Mouse (Mus musculus) limb, embryonic 13.5 days (tissue): ENCODE measurements around the gene Vps13d. TPM values are rescaled to one million over a fixed set of nuclear protein-coding genes. Genes with fewer than 3 reads are reported as not detected.

Experiments
- ATAC-seq: fragments of 200-750 bp; cut with Nextera tagmentation; 2 replicates; pipeline ENCODE4 v1.8.0; 2017; ENCODE audit warnings: low read depth, moderate number of reproducible peaks, moderate TSS enrichment; ENCODE audit not compliant: low FRiP score
- H3K27ac ChIP-seq: fragments of 300-500 bp; sonication (generic); 2 replicates; pipeline ENCODE4 v1.5.1; 2015; ENCODE audit warnings: inconsistent platforms, mild to moderate bottlenecking, moderate library complexity
- H3K27me3 ChIP-seq: fragments of 300-500 bp; sonication (generic); 2 replicates; pipeline ENCODE4 v1.6.1; 2015; ENCODE audit warnings: mild to moderate bottlenecking, inconsistent platforms
- H3K36me3 ChIP-seq: fragments of 300-500 bp; sonication (generic); 2 replicates; pipeline ENCODE4 v1.6.1; 2015; ENCODE audit warnings: inconsistent platforms, mild to moderate bottlenecking, moderate library complexity
- H3K4me1 ChIP-seq: fragments of 300-500 bp; sonication (generic); 2 replicates; pipeline ENCODE4 v1.6.1; 2015; ENCODE audit warnings: inconsistent platforms
- H3K4me2 ChIP-seq: fragments of 300-500 bp; sonication (generic); replicated peaks from 2 replicates; pipeline ENCODE4 v1.6.1; 2015; ENCODE audit warnings: inconsistent platforms, mild to moderate bottlenecking, moderate library complexity
- H3K4me3 ChIP-seq: fragments of 300-500 bp; sonication (generic); 2 replicates; pipeline ENCODE4 v1.5.1; 2015; ENCODE audit warnings: moderate library complexity, mild to moderate bottlenecking, inconsistent platforms
- H3K9ac ChIP-seq: fragments of 300-500 bp; sonication (generic); 2 replicates; pipeline ENCODE4 v1.6.1; 2015; ENCODE audit warnings: mild to moderate bottlenecking, inconsistent platforms
- H3K9me3 ChIP-seq: fragments of 300-500 bp; sonication (generic); 2 replicates; pipeline ENCODE4 v1.6.1; 2016; ENCODE audit warnings: inconsistent platforms
- WGBS: fragments of 180-500 bp; shearing (Covaris S2); methylation state at CpG from one replicate; pipeline ENCODE4 v1.1.7; 2015; 5-methylcytosine and 5-hydroxymethylcytosine counted together
- polyA plus RNA-seq: library from polyadenylated mRNA; unstranded; fragments of >200 nt; fragmentation: Nextera tagmentation; extraction: Ambion mirVana; gene quantifications from 2 replicates; pipeline ENCODE4 v1.2.1, GENCODE M21; 2015

Gene Vps13d
- polyA plus RNA-seq, 1 experiment from 2014 or later, result 13.1 TPM

GRCm38 (mm10) chr4:145002733-145003132 is 192.1 kb downstream of the Vps13d start:
- Histone ChIP-seq H3K9me3 (no peaks in the 10 kb centered on the region), H3K4me3 (no peak overlapping the region), H3K27ac (no peak overlapping the region), H3K9ac (no peak overlapping the region), H3K27me3 (no peaks in the 10 kb centered on the region), H3K36me3 (peaks cover 13% of the 10 kb centered on the region; the same call in 1 of the 2 replicates), H3K4me1 (peaks cover 34% of the 10 kb centered on the region), H3K4me2 (no peak overlapping the region)
- WGBS, result 91% methylated on average over 1 of the region's 1 CpGs
- ATAC-seq, result no peak

DNA sequence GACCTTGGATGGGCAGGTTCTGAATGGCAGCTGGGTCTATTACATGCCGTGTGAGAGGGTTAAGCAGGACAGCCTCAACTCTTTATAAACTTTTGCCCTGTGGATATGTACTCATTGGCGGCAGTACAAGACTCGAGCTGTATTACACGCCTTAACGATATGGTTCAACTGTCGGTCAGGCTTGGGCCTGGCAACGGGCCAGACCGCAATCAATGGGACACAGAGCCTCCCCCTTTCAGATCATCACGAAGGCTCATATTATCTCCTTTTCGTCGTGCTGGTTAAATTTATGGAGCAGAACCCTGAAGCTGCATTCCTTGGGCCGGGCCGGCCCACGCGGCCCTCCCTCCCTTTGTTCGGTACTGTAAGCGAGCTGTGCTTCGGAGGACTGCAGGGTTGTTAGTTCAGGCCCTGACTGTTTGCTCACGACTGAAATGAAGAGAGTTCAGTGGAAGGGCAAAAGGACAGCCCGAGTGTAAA is 194.9 kb downstream of the Vps13d start:
- Histone ChIP-seq H3K27ac (peak overlapping the region; percentile 92), H3K4me2 (peak overlapping the region; percentile 5; the same call in 1 of the 2 replicates), H3K9me3 (no peaks in the 10 kb centered on the region), H3K4me3 (no peak overlapping the region), H3K9ac (no peak overlapping the region), H3K4me1 (peaks cover 50% of the 10 kb centered on the region), H3K27me3 (no peaks in the 10 kb centered on the region), H3K36me3 (peaks cover 16% of the 10 kb centered on the region)
- ATAC-seq, result peak; percentile 95
- WGBS, result 11% methylated on average over 20 of the region's 20 CpGs

- no peak overlapping the region for H3K9ac ChIP-seq
- peak overlapping the region; percentile 5; the same call in 1 of the 2 replicates for H3K4me2 ChIP-seq
- 13% methylated on average over 6 of the region's 6 CpGs for WGBS
- H3K27ac ChIP-seq, result peak overlapping the region; percentile 92
- no peaks in the 10 kb centered on the region for H3K9me3 ChIP-seq
- peaks cover 50% of the 10 kb centered on the region for H3K4me1 ChIP-seq
- no peak overlapping the region for H3K4me3 ChIP-seq
- peaks cover 13% of the 10 kb centered on the region for H3K36me3 ChIP-seq
- H3K27me3 ChIP-seq, result no peaks in the 10 kb centered on the region
- ATAC-seq, result no peak
Observed at GRCm38 (mm10) chr4:144999572-144999880, 195.3 kb downstream of the Vps13d start.

DNA sequence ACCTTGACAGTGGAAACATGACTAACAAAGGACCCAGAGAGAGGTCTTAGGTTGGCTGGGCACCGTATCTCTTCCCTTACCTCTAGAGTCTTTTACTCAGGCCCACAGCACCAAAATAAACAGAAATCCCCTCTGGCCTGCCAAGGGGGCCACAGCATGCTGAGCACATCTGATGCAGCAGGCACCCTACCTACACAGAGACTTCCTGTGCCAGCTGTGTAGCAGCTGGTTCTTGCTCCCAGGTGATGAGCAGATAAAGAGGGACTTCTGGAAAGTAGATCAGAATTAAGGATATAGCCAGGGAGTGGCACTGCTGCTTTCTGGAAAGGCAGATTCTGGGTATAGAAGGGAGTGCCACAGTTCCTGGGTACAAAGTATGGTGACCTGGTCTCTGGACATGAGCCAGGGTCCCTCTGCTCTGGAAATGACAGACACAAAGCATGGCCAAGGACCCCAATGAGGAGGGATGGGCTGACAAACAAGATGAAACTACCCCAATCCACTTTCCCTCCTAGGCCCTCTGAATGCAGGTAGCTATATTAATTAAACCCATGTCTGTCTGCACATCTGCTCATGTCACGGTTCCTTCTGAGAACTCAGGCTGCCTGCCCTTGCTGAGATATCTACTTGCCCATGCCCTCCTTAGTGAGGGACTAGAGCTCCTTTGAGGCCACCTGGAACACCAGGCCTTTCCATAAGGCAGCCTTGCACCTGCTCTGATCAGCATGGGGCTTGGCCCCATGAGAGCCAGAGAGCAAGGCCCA is 195.8 kb downstream of the Vps13d start:
- peaks cover 53% of the 10 kb centered on the region for H3K4me1 ChIP-seq
- H3K4me2 ChIP-seq, result 0 out of 2 replicates have a peak overlapping the region, but pooled peaks have one; percentile 5

DNA sequence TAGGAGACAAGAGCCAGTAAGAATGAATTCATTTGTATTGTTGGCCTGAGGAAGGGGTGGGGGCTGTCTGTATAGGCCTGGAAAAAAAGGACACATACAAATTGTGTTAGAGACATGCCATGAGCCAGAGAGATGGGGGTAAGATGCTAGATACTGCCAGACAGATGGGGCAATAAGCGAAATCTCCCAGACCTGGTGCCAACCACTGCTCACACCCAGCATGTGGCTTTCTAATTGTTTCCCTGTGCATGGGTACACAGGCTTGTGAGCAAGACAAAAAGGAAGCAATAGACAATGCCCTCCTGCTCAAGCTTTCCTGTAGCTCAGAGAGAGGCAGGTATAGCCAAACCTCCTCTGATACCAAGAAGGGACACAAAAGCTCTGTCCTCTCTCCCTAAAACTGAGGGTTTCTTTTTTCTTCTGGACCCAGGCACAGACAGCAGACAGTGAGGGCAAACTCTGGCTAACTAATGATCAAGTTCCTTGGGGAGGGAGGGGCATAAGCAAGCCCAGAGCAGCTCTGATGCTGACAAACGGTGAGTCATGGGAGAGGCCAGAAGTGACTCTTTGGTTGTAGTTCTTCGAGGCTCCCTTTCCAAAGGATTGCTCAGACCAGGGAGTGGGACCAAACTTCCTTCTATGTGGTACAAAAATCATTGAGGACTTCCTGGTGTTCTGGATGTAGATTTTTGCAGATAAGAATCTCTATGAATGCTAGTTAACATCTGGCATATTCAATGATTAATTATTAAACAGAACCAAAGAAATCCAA is 196.7 kb downstream of the Vps13d start:
- peak overlapping the region; percentile 40 for H3K27ac ChIP-seq
- peaks cover 6% of the 10 kb centered on the region for H3K36me3 ChIP-seq
- 60% methylated on average over 3 of the region's 3 CpGs for WGBS
- no peak overlapping the region for H3K9ac ChIP-seq
- peaks cover 62% of the 10 kb centered on the region for H3K4me1 ChIP-seq
- ATAC-seq, result no peak
- H3K27me3 ChIP-seq, result no peaks in the 10 kb centered on the region
- no peak overlapping the region for H3K4me3 ChIP-seq
- H3K9me3 ChIP-seq, result no peaks in the 10 kb centered on the region
- H3K4me2 ChIP-seq, result no peak overlapping the region

More for the DNA sequence above, 195.8 kb downstream of the Vps13d start:
- ATAC-seq, result no peak; the same call in 1 of the 2 replicates
- Histone ChIP-seq H3K9ac (no peak overlapping the region), H3K36me3 (peaks cover 8% of the 10 kb centered on the region), H3K27me3 (no peaks in the 10 kb centered on the region), H3K27ac (peak overlapping the region; percentile 92), H3K4me3 (no peak overlapping the region), H3K9me3 (no peaks in the 10 kb centered on the region)
- WGBS, result 66% methylated on average over 2 of the region's 2 CpGs

GRCm38 (mm10) chr4:144996996-144997820 is 197.6 kb downstream of the Vps13d start:
- no peak overlapping the region for H3K4me2 ChIP-seq
- no peak for ATAC-seq
- no peak overlapping the region for H3K4me3 ChIP-seq
- H3K9me3 ChIP-seq, result no peaks in the 10 kb centered on the region
- H3K27me3 ChIP-seq, result no peaks in the 10 kb centered on the region
- H3K4me1 ChIP-seq, result peaks cover 71% of the 10 kb centered on the region
- H3K27ac ChIP-seq, result no peak overlapping the region
- WGBS, result 44% methylated on average over 6 of the region's 6 CpGs
- peaks cover 6% of the 10 kb centered on the region for H3K36me3 ChIP-seq
- no peak overlapping the region for H3K9ac ChIP-seq

- WGBS, result 59% methylated on average over 1 of the region's 1 CpGs
- no peak overlapping the region for H3K4me2 ChIP-seq
- H3K27ac ChIP-seq, result no peak overlapping the region
- no peak overlapping the region for H3K4me3 ChIP-seq
- no peak for ATAC-seq
- no peaks in the 10 kb centered on the region for H3K9me3 ChIP-seq
- H3K4me1 ChIP-seq, result peaks cover 71% of the 10 kb centered on the region
- no peak overlapping the region for H3K9ac ChIP-seq
- peaks cover 6% of the 10 kb centered on the region for H3K36me3 ChIP-seq
- no peaks in the 10 kb centered on the region for H3K27me3 ChIP-seq
Observed at GRCm38 (mm10) chr4:144995826-144996225, 199.0 kb downstream of the Vps13d start.

DNA sequence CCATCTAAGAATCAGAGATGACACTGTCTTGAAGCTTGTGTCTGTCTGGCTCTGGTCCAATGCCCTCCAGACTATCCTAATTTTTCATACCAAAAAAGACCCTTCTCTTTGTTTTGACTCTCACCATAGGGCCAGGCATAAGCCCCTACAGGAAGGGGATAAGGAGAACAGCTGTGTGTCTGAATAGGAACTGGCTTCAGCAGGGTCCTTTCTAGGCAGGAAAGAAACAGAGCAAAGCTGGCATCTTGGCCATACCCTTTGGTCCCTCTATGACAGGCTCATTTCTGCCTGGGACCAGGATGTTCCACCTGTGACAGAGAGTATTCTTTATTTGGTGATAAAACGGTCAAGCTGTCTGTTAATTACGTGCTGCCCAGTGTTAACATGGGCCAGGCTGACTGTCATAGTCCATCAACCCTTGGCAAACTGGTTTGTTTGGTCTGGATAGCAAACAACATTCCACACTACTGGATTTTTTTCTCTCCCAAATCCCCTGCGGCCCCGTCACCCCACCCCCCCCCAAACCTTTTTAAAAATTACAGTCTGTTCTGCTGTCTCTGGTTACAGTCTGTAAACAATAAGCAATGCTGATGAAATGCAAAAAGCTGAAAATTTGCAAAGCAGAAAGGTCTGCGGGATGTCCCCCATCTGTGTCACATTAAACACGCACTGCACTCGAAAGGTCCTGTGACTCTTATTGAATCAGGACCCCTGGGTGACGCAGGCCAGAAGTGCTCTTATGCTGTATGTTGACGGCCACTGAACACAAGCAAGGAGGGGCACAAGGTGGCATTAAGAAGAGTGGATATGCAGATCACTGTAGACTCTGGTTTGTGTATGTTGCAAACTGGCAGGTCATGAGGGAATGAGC is 201.5 kb downstream of the Vps13d start:
- WGBS, result 39% methylated on average over 9 of the region's 9 CpGs
- Histone ChIP-seq H3K4me2 (no peak overlapping the region), H3K9ac (no peak overlapping the region), H3K27ac (no peak overlapping the region), H3K36me3 (peaks cover 6% of the 10 kb centered on the region), H3K4me1 (peaks cover 68% of the 10 kb centered on the region), H3K27me3 (no peaks in the 10 kb centered on the region), H3K9me3 (no peaks in the 10 kb centered on the region), H3K4me3 (no peak overlapping the region)
- no peak for ATAC-seq

GRCm38 (mm10) chr4:144992413-144992812 is 202.4 kb downstream of the Vps13d start:
- no peak for ATAC-seq
- Histone ChIP-seq H3K4me2 (no peak overlapping the region), H3K9me3 (no peaks in the 10 kb centered on the region), H3K27ac (no peak overlapping the region; the same call in 1 of the 2 replicates), H3K9ac (no peak overlapping the region), H3K27me3 (no peaks in the 10 kb centered on the region), H3K4me3 (no peak overlapping the region), H3K4me1 (peaks cover 64% of the 10 kb centered on the region), H3K36me3 (peaks cover 5% of the 10 kb centered on the region)
- WGBS, result 35% methylated on average over 3 of the region's 3 CpGs

- no peak for ATAC-seq
- 0 out of 2 replicates have a peak, but pooled peaks cover 5% of the 10 kb centered on the region for H3K36me3 ChIP-seq
- H3K9me3 ChIP-seq, result no peaks in the 10 kb centered on the region
- no peaks in the 10 kb centered on the region for H3K27me3 ChIP-seq
- peaks cover 54% of the 10 kb centered on the region for H3K4me1 ChIP-seq
- H3K9ac ChIP-seq, result no peak overlapping the region
- H3K4me2 ChIP-seq, result no peak overlapping the region
- no peak overlapping the region for H3K4me3 ChIP-seq
- no peak overlapping the region for H3K27ac ChIP-seq
- WGBS, result 27% methylated on average over 5 of the region's 5 CpGs
Observed at GRCm38 (mm10) chr4:144988443-144989206, 206.2 kb downstream of the Vps13d start.
